Mouse (Mus musculus) megakaryocyte, adult 5-6 weeks (primary cell): Measurements from ENCODE around the gene Pglyrp1. TPM values are rescaled to one million over a fixed set of nuclear protein-coding genes. Genes with fewer than 3 reads are reported as not detected.
A peak's percentile ranks its signal among the peaks of the same experiment; 100 is the strongest.

Experiments used
- ATAC-seq: 2 replicates; pipeline ENCODE4 v1.8.0; 2016; ENCODE audit warnings: mild to moderate bottlenecking, inconsistent platforms; ENCODE audit not compliant: poor library complexity, severe bottlenecking
- total RNA-seq, 2 experiments: library from RNA; stranded (forward) in 1 of 2; stranded (reverse) in 1 of 2; fragments of 153-499, 151-499 nt in 1 of 2; fragments of 221-1000, 200-1000 nt in 1 of 2; gene quantifications; 2 replicates each; pipeline versions ENCODE4 v1.2.3 to v1.2.4; 2015 to 2017

The Pglyrp1 gene
- total RNA-seq, 2 experiments from 2014 or later, result 78.5 to 492 TPM

GRCm38 (mm10) chr7:18884745-18885422 lies 13.8 kb downstream of the Pglyrp1 start:
- ATAC-seq, result peak; percentile 38; the same call in 1 of the 2 replicates

DNA sequence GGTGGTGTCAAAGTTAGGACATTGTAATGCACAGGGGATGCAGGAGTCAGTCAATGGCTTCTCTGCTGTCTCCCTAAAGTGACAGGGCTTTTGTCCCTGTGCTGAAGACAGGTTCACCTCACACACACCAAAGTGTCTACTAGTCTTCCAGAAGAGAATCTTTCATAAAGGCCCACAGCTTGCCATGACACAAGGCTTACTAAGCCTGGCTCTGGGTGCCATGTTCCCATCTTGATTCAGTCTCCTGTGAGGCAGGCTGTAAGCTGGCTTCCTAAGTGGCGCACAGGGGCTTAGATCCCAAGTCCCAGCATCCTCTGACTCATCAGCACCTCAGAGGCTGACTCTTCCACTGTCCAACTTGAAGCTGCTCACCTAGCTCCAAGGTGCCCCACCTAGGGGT lies 15.8 kb downstream of the Pglyrp1 start:
- no peak for ATAC-seq

DNA sequence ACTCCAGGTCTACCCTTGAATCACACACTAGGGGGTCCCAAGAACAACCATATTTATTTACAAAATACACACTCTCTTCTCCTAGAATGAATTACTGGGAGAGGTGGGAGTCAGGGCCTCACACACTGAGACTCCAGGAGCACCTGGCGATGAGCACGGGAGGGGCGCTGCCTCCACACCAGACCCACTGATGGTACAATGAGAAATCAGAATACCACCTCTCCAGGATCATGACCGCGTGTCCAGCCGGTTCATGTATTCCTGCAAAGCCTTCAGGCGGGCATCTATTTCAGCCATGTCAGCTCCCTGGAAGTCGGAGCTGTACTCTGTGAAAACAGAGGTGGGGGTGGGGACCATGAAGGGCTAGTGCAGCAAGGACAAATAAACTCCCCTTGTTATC lies 19.7 kb downstream of the Pglyrp1 start:
- no peak for ATAC-seq

DNA sequence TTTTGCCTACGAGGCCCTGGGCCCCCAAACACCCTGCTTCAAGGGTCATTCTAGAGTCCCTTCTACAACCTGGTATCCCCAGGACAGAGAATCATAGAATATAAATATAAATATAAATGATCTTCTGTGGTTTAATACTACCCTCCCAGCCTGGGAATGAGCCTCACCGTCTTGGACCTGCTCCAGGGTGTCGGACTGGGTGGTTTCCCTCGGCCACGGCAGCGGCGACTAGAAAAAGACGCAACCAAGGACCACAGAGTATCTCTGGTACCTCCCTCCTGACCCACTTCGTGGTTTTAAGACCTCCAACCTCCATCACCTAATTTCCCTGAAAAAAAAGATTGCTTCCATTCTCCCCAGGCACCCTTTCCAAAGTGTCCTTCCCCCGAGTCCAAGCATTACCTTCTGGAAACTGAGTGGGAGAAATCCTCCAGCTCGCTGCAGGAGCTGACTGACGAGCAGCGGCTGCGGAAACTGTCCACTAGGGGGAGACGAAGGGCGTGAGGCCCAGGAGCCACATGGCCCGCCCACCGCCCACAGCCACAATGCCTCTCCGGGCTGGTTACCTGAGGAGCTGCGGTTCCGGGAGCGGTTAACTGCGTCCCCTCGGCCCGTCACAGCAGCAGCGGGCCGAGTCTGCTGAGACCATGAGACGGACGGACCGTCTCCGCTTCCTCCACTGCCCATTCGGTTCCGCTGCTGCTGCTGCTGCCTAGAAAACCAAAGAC lies 20.9 kb downstream of the Pglyrp1 start:
- peak; percentile 92 for ATAC-seq

- no peak for ATAC-seq
These were observed 21.9 kb downstream of the Pglyrp1 start for GRCm38 (mm10) chr7:18893009-18893408.

- peak; percentile 43 for ATAC-seq
These were observed 22.7 kb downstream of the Pglyrp1 start for GRCm38 (mm10) chr7:18893651-18894430.

GRCm38 (mm10) chr7:18896536-18896935 lies 25.4 kb downstream of the Pglyrp1 start:
- no peak for ATAC-seq

DNA sequence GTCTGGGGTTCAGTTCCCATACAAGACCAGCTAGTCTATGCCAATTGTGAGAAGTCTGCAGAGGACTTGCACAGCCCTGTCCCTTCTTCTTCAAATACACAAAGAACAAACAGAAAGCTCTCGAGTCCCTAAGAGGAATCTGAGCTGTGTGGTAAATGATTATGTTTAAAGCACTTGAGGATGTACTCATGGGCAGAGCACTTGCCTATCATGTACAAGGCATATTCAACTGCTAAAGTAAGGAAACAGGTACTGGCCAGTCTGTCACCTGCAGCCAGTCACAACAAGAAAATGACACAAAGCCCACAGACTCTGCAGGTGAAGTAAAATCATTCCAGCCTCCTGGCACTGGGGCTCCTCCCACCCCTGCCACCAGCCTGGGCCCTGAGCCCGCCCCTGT lies 29.4 kb downstream of the Pglyrp1 start:
- no peak for ATAC-seq

- no peak for ATAC-seq
These were observed 31.4 kb downstream of the Pglyrp1 start for GRCm38 (mm10) chr7:18902486-18902885.

DNA sequence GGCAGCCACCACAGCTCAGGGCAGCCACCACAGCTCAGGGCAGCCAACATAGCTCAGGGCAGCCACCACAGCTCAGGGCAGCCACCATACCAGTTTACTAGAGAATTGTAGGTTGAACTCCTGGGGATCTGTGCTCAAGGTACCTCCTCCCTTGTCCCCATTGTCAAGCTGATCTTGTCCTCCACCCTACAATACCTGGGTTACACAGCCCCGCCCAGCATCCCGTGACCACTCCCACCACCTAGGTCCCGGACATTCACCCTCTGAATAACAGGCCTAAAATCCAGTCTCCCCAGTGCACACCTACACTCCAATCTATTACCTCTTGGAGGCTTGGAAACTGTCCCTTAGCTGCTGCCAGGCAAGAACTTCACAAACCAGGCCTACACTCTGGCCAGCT lies 33.8 kb downstream of the Pglyrp1 start:
- ATAC-seq, result no peak

GRCm38 (mm10) chr7:18909797-18910196 lies 38.7 kb downstream of the Pglyrp1 start:
- ATAC-seq, result no peak

DNA sequence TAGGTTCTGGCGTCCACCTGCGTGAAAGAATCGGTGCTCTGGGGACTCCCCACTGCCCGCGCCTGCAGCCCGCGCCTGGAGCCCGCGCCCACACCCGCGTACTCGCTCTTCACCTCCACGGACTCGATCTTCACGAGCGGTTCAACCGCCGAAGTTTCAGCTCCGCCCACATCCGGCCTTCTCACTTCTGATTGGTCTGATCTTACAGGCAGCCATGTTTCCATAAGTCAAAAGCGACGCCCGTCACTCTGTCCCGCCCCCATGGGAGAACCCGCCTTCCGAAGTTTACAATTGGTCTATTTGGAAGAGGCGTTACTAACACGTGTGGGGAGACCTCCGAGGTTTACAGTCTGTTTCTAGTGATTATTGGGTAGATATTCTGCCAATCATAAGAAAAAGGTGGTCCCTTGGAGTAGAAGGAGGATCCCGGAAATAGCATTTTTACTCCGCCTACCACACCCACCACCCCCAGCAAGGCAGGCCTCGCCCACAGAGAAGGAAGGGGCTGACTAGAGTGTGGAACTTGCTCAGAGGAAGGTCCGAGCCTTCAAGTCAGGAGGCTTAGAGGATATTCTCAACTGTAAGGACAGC lies 39.2 kb downstream of the Pglyrp1 start, which contains the start of gene Ccdc61:
Gene Ccdc61 (minus strand): TSS at position 175 of the 591 bp plus-strand sequence.
- peak; percentile 97 for ATAC-seq

DNA sequence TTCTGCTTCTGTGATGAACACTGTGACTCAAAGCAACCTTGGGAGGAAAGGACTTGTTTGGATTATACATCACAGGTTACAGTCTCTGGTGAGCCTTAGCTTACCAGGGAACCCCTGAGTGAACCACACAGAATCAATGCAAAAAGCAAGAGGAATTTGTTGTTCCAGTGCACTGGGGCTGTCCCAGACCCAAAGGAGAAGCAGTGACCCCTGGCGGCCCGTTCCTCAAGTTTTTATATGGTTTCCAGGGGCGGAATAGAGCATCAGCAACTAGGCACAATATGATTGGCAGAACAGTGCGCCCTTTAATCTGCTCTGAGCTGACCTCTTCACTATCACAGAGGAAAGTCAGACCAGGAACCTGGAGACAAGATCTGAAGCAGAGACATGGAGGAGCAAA lies 45.1 kb downstream of the Pglyrp1 start:
- no peak for ATAC-seq

DNA sequence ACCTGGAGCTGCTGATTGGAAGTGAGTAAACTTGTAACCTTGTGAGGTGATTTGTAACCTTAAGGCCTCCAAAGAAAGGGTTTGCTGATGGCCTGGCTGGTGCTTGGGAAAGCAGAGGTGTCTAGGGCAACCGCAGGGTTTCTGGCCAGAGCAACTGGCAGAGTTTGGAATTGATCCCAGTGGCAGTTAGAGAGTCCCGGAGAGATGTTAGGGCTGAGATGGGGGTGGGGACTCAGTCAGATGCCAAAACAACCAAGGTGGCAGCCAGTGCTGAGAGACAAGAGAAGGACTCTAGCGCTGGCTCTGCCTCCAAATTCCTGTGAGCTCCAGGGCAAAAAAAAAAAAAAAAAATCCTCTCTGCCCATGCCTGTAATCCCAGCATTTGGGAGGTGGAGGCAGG lies 46.8 kb downstream of the Pglyrp1 start:
- no peak for ATAC-seq

GRCm38 (mm10) chr7:18921069-18921468 lies 49.9 kb downstream of the Pglyrp1 start:
- no peak for ATAC-seq

DNA sequence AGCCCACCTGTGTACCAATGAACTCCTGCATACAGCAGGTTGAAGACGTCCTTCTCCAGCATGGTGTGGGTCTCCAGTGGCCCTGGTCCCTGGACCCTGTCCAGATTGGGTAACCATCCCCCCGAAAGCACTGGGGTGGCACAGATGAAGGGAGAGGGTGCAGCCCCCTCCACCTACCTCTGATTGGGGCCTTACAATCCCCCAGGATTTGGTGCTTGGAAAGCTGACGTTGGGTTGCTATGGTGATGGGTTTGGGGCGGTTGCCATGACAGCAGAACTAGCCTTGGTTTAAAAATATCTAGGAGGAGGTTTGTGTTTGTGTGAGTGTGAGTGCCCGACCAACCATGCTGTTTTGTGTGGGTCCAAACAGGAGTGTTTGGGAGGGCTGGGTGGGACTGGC lies 51.7 kb downstream of the Pglyrp1 start:
- ATAC-seq, result no peak

GRCm38 (mm10) chr7:18923267-18923666 lies 52.1 kb downstream of the Pglyrp1 start:
- no peak for ATAC-seq

DNA sequence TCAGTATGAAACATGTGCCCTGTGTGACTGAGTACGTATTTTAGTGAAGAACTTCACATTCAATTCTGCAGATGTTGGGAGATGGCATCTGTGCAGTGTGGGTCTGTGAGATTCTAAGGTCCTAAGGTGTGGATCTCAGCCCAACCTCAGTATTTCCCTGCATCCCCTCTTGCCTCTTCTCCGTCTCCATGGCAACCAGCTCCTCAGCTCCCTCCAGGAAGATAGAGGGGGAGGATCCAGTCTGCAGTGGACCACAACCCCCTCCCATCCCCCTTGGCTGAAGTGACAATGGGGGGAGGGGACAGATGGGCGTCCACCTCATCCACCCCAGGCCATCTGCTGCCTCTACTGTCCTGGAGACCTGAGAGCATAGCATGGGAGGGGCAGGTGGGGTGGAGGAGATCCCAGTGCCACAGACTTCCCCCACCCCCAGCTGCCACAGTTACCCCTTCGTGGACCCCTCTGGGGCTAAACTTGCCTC lies 52.6 kb downstream of the Pglyrp1 start:
- ATAC-seq, result no peak

DNA sequence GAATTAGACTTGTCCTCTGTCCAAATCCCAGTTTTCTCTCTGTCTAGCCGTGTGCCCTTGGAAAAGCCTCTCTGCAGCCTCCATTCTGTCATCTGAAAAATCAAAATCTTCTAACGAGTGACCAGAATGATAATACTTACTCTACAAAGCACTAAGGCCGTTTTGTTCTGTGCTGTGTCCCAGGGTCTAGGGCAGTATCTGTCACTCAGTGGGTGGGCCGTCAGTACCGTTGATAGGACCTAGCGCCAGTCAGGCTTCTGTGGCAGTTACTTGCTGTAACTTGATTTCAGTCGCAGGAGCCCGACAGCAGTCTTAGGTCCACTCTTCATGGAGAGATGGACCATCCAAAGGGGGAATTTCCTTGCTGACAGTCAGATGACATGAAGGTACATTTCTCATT lies 53.2 kb downstream of the Pglyrp1 start:
- ATAC-seq, result no peak

GRCm38 (mm10) chr7:18925162-18925938 lies 54.2 kb downstream of the Pglyrp1 start, which contains the start of gene Nova2:
Gene Nova2 (plus strand): TSS chr7:18925888.
- ATAC-seq, result peak; percentile 62
